Comparison of ENCODE assay signal across 25 mouse cellular contexts in the genomic region with DNA sequence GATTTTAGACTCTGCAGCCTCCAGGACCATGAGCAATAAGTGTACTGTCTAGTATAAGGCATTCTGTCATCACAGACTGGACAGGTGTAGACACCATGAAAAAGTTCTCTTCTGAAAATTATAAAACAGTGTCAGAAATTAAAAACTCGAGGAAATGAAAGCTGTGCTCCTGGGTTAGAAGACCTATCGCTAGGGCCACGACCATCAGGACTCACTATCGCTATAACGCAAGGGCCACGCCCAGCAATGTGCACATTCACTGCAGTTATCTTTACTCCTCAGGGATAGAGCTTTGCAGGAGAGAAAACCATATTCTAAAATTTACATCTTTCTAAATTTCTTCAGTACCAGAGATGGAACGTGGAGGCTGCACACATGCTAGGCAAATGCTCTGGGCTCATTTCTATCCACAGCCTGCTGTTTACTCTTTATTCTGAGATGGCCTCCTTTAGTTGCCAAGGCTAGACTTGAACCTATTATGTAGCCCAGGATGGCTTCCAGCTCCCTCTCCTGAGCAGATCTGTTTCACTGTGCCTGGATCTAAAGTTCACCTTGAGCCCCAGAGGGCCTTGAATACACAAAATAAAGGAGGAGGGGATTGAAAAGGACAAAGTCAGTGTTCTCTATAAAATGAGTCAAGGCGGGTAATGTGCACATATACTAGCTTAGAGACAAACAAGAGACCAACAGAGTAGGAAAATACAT.
DNase-seq lines count a peak whose midpoint lies in the region; ATAC-seq and TF ChIP-seq lines count a peak whose summit lies in the region.
"Had no signal": no experiment of that assay in that cellular context is flagged by ENCODE, and none has a peak within 500 bp of the region (broad histone marks: within the 10 kb centered on the region; RNA-seq: fewer than 3 reads in every experiment).

No protein-coding gene starts in this region.

- DNase-seq in G1E (ENCODE audit: low spot score), result peak; percentile 28
- DNase-seq in c-Kit-negative CD71-positive TER-119-positive erythroid progenitor cells, embryonic 14.5 days (ENCODE audit: low read depth, low spot score), result peak; percentile 83
- peak; percentile 91 for DNase-seq in liver
- peak; percentile 76 for DNase-seq in liver, postnatal 0 days
- DNase-seq in hindbrain, postnatal 0 days (ENCODE audit: low spot score), result no peak
- no peak for DNase-seq in layer of hippocampus, adult 11-12 months (ENCODE audit: low spot score)
- DNase-seq in urinary bladder, adult 18-20 months (ENCODE audit: low spot score in 2 of 2), result no peak
- DNase-seq in adrenal gland, postnatal 10 days, result no peak
- DNase-seq: adrenal gland, adult 2 months; cerebellum, adult 18-20 months; cerebellum, postnatal 25 days; gastrocnemius, postnatal 14 days; heart, adult 2 months; heart, postnatal 4 days; kidney, adult 11 months; lung, adult 18-20 months; retina, postnatal 1 day had no signal

- no peak for TF ChIP-seq CTCF in G1E (IDR thresholded peaks at IDR 0.05; ENCODE audit: low read depth, low read length)
- TF ChIP-seq CTCF in liver, postnatal 0 days (IDR thresholded peaks at IDR 0.05; ENCODE audit: low read depth), result no peak
- TF ChIP-seq CTCF in hindbrain, postnatal 0 days (IDR thresholded peaks at IDR 0.05; ENCODE audit: low read depth), result no peak

- ATAC-seq in G1E (ENCODE audit: extremely low read depth, insufficient number of reproducible peaks, low FRiP score, poor library complexity, severe bottlenecking), result peak; percentile 92
- peak; percentile 95 for ATAC-seq in liver, postnatal 0 days
- ATAC-seq in hindbrain, postnatal 0 days, result no peak
- ATAC-seq: forebrain, embryonic 14.5 days had no signal

- peak overlapping the region; percentile 50 for H3K4me2 ChIP-seq in liver, postnatal 0 days (ENCODE audit: low read depth, low read length)
- no peak overlapping the region for H3K4me2 ChIP-seq in hindbrain, postnatal 0 days (ENCODE audit: low read depth, low read length)
- H3K4me2 ChIP-seq: heart, embryonic 15.5 days; hindbrain, embryonic 15.5 days; midbrain, embryonic 12.5 days had no signal

- H3K4me3 ChIP-seq in G1E (ENCODE audit: low read depth, low read length), result no peak overlapping the region; the same call in 1 of the 2 replicates
- no peak overlapping the region for H3K4me3 ChIP-seq in liver, postnatal 0 days (ENCODE audit: low read depth, low read length)
- H3K4me3 ChIP-seq in hindbrain, postnatal 0 days (ENCODE audit: low read length), result no peak overlapping the region
- H3K4me3 ChIP-seq: heart, adult 2 months; heart, embryonic 15.5 days; hindbrain, embryonic 15.5 days; left cerebral cortex, adult 2 months; limb, embryonic 10.5 days; midbrain, embryonic 12.5 days had no signal

- peak overlapping the region; percentile 77 for H3K27ac ChIP-seq in liver, postnatal 0 days (ENCODE audit: low read depth)
- H3K27ac ChIP-seq in hindbrain, postnatal 0 days, result no peak overlapping the region
- H3K27ac ChIP-seq: heart, adult 2 months; heart, embryonic 15.5 days; hindbrain, embryonic 15.5 days; kidney, postnatal 0 days; left cerebral cortex, adult 2 months; limb, embryonic 10.5 days; midbrain, embryonic 12.5 days had no signal

- peaks cover 21% of the 10 kb centered on the region for H3K36me3 ChIP-seq in G1E (replicated peaks)
- peaks cover 10% of the 10 kb centered on the region for H3K36me3 ChIP-seq in liver, postnatal 0 days (replicated peaks; ENCODE audit: insufficient read depth, low read length)
- peaks cover 1% of the 10 kb centered on the region; the same call in 1 of the 2 replicates for H3K36me3 ChIP-seq in hindbrain, postnatal 0 days (ENCODE audit: insufficient read depth, low read length)
- H3K36me3 ChIP-seq: hindbrain, embryonic 15.5 days; midbrain, embryonic 12.5 days had no signal

- no peaks in the 10 kb centered on the region for H3K9me3 ChIP-seq in G1E (replicated peaks)
- no peaks in the 10 kb centered on the region for H3K9me3 ChIP-seq in liver, postnatal 0 days (ENCODE audit: low read length)
- no peaks in the 10 kb centered on the region for H3K9me3 ChIP-seq in hindbrain, postnatal 0 days (ENCODE audit: low read length)
- H3K9me3 ChIP-seq: heart, embryonic 15.5 days; hindbrain, embryonic 15.5 days; limb, embryonic 10.5 days; midbrain, embryonic 12.5 days had no signal

- no peak overlapping the region for H3K9ac ChIP-seq in liver, postnatal 0 days (replicated peaks)
- H3K9ac ChIP-seq in hindbrain, postnatal 0 days (replicated peaks; ENCODE audit: low read length), result no peak overlapping the region
- H3K9ac ChIP-seq: heart, embryonic 15.5 days; hindbrain, embryonic 15.5 days; midbrain, embryonic 12.5 days had no signal

- WGBS in liver, postnatal 0 days (ENCODE audit: insufficient replicate concordance), result 55% methylated on average over 8 of the region's 8 CpGs
- WGBS in hindbrain, postnatal 0 days, result 93% methylated on average over 8 of the region's 8 CpGs

- H3K4me1 ChIP-seq in G1E (ENCODE audit: insufficient read depth, low read depth, low read length), result peaks cover 74% of the 10 kb centered on the region
- peaks cover 15% of the 10 kb centered on the region for H3K4me1 ChIP-seq in liver, postnatal 0 days (ENCODE audit: insufficient read depth)
- H3K4me1 ChIP-seq in hindbrain, postnatal 0 days (ENCODE audit: insufficient read depth, low read length), result peaks cover 6% of the 10 kb centered on the region; the same call in 1 of the 2 replicates
- H3K4me1 ChIP-seq: heart, embryonic 15.5 days; hindbrain, embryonic 15.5 days; limb, embryonic 10.5 days had no signal

- peak; percentile 99 for TF ChIP-seq EP300 in liver, postnatal 0 days (IDR thresholded peaks at IDR 0.05; ENCODE audit: low read depth)

- H3K27me3 ChIP-seq in G1E (ENCODE audit: insufficient read depth, low read length), result no peaks in the 10 kb centered on the region
- H3K27me3 ChIP-seq in liver, postnatal 0 days (ENCODE audit: insufficient read depth, low read length), result no peaks in the 10 kb centered on the region
- no peaks in the 10 kb centered on the region for H3K27me3 ChIP-seq in hindbrain, postnatal 0 days (ENCODE audit: insufficient read depth, low read length)
- H3K27me3 ChIP-seq: CH12.LX; heart, embryonic 15.5 days; hindbrain, embryonic 15.5 days; midbrain, embryonic 12.5 days had no signal

Comparison
In these comparisons a context has a peak if more than half of its experiments do, and no peak if none do; other contexts are left out.
1. DNase-seq: peak in G1E (single experiment), c-Kit-negative CD71-positive TER-119-positive erythroid progenitor cells, embryonic 14.5 days (single experiment), liver (single experiment) and liver, postnatal 0 days (single experiment); none in hindbrain, postnatal 0 days (single experiment), layer of hippocampus, adult 11-12 months (single experiment), urinary bladder, adult 18-20 months (0 of 2) and adrenal gland, postnatal 10 days (single experiment).